Mouse (Mus musculus) neural tube, embryonic 10.5 days (tissue): ENCODE data around the gene Lcmt1.

Experiments used
- DNase-seq: peaks from one replicate; pipeline ENCODE4 v3.0.0-alpha.2; 2017; ENCODE audit warnings: low spot score; ENCODE audit errors: extremely low spot score

The Lcmt1 gene

DNA sequence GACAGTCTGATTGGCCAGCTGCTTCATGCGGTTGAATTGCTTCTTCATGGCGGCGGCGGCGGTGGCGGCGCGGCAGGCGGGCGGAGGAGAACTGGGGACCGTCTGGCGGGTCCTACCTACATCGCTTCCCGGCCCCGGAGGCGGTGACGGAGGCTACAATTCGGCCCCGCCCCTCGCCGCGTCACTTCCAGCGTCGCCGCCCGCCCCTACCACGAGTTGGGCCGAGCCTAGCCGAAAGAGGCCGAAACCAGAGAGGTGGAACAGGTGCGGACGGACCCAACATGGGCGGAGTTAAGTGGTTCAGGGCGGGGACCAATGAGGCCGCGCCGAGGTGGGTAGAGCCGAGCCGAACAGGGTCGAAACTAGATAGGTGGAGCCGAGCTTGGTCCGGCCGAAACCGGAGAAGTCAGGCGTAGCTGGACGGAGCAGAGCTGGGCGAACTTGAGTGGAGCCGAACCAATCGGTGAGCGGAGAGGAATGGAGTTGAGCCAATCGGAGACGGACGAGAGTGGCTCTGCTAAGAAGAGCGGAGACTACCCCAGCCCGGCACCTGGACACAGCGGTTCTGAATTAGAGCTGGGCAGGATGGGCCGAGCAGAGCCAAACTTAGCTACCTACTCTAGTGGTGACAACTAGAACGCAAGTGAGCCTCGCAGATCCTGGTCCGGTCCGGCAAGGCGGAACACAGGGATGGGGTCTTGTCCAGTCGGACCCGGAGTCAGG is at the start of gene Lcmt1, which contains the start of gene Arhgap17:
Lcmt1 (plus strand) TSS at position 26 of the 723 bp plus-strand sequence.
Arhgap17 (minus strand) TSS at position 157 of the 723 bp plus-strand sequence.
- peak; percentile 97 for DNase-seq

GRCm38 (mm10) chr7:123322452-123323121 is 47.0 kb upstream of the Lcmt1 start:
- DNase-seq, result no peak

GRCm38 (mm10) chr7:123323388-123323787 is 46.2 kb upstream of the Lcmt1 start:
- no peak for DNase-seq

- no peak for DNase-seq
These were observed 45.5 kb upstream of the Lcmt1 start for GRCm38 (mm10) chr7:123324105-123324504.

DNA sequence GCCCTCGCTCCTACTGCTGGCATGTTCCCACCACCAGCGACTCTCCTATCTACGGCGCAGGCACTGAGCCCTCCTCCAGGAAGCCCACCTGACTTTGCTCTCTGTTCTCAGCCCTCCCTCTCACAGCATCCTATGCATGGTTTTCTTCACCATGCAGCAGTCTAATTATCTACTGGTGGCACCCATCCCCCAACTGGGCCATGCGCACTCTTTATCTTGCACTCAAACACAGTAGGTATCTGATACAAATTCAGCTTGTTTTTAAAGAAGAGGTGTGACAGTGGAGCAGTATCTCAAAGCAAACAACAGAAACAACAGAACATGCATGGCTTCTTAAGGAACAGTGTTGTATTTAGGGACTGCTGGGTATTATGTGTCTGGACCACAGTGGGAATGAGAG is 43.5 kb upstream of the Lcmt1 start:
- no peak for DNase-seq

DNA sequence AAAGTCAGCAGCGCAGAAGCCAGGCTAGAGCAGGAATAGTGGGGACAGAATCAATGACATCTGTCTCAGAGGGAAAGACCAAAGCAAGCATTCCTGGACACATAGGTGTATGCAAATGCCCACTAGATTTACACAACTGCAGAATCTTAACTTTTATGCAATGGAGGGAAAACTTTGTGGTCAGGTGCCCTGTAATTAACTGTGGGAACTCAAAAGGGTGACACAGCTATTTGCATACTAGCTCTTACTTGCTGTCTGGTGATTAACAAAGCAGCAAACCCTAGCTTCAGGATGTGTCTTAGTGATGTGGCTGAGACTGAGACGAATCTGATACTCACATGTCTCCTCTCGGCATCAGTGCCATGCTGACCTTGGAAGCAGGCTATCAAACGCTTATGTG is 42.7 kb upstream of the Lcmt1 start:
- DNase-seq, result no peak

- DNase-seq, result no peak
These were observed 41.7 kb upstream of the Lcmt1 start for GRCm38 (mm10) chr7:123327909-123328308.

GRCm38 (mm10) chr7:123330506-123330905 is 39.1 kb upstream of the Lcmt1 start:
- DNase-seq, result no peak

DNA sequence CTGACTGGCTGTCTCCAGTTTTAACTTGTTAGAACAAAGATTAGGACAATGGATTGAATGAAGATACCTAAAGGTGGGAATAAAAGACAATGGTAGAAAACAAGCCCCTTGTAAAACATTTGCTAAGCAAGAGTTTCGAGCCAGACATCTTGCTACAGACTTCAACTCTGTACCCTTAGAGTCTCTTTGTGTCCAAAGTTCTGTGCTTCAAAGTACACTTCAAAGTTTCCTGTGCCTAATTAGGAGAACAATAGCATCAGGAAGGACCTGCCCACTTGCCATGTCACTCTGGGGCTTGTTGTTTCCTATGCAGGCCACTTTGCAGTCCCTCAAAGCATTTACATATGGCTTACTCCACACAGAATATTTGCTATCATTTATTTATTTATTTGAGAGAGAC is 33.3 kb upstream of the Lcmt1 start:
- no peak for DNase-seq

DNA sequence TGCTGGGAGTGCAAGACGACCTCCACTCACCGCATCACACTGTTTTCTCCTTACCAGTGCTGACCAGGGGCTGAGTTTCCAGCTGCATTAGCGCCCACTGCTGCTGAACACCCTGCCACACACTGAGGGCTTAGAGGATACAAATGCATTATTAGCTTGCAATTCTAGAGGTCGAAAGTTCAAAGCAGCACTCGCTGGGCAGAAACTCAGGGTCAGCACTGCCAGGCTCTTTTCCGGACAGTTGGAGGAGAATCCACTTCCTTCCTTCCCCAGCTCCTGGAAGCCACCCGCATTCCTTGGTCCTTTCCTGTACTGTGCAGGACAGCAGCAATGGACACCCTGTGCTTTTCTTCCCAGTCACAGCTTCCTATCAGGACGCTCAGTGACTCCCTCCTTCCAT is 31.2 kb upstream of the Lcmt1 start:
- DNase-seq, result no peak

DNA sequence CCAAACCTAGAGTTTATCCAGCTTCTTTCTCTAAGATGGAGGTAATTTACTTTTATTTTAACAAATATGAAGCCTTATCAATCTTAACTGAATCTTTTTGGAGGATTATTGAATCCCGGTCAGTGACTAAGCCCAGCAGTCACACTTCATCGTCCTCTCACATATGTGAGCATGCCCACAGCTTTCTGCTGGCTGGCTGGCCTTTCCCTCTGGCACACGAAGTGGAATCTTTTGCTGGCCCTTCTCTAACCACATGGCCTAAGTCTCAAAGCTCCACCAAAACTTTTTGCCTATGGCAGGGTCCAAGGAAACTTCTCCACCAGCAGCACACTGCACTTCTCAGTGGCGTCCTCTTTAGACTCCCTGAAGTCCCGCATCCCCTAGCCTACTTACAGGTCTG is 27.7 kb upstream of the Lcmt1 start:
- DNase-seq, result no peak

DNA sequence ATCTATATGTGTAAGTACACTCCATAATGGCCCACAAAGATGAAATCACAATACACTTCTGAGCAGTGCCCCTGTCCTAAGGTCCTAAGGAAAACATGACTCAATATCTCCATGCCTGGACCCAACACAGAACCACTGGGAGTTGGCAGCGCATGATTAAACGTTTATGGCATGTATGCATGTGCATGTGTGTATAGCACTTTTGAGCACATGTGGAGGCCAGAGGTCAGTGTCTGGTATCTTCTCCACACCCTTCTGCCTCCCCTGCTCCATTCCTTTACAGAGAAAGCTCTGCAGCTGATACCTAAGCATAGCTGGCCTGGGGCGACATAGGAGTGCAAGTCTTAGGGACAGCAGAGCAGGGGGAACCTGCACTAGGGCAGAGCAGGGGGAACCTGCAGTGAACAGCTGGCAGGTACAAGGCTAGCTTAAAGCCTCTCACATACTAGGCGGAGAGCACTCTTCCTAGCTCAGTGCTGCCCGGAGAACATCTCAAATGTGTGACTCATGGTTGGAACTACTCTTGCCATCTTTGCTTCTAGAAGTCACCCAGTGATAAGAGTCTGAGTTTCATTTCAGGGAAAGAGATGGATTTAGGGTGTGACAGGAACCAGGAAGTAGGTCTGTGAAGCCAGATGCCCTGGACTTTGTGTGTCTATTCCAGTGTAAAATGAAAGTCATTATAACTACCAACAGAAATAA is 25.4 kb upstream of the Lcmt1 start:
- DNase-seq, result no peak

- no peak for DNase-seq
These were observed 24.5 kb upstream of the Lcmt1 start for GRCm38 (mm10) chr7:123345041-123345544.

GRCm38 (mm10) chr7:123346631-123347290 is 22.8 kb upstream of the Lcmt1 start:
- no peak for DNase-seq

GRCm38 (mm10) chr7:123349813-123350212 is 19.8 kb upstream of the Lcmt1 start:
- no peak for DNase-seq

- DNase-seq, result no peak
These were observed 19.3 kb upstream of the Lcmt1 start for GRCm38 (mm10) chr7:123350243-123350642.

GRCm38 (mm10) chr7:123353081-123353480 is 16.5 kb upstream of the Lcmt1 start:
- no peak for DNase-seq

DNA sequence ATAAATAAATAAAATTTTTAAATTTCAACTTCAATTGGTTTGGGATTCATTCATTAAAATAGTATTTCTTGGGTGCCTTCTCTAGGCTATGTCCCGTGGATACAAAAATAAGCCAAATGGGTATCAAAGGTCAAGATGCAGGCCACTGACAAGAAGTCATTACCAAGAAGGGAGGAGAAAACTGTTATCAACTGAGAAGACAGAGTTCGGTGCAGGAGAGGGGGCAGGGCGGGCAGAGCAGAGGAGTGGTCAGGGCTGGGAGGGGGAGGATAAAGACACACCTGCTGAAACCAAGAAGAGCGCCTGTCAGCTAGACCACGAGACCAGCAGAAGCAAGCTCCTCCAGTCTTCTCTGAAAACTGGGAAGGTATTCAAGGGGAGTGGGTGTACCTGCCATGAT is 15.7 kb upstream of the Lcmt1 start:
- DNase-seq, result no peak

DNA sequence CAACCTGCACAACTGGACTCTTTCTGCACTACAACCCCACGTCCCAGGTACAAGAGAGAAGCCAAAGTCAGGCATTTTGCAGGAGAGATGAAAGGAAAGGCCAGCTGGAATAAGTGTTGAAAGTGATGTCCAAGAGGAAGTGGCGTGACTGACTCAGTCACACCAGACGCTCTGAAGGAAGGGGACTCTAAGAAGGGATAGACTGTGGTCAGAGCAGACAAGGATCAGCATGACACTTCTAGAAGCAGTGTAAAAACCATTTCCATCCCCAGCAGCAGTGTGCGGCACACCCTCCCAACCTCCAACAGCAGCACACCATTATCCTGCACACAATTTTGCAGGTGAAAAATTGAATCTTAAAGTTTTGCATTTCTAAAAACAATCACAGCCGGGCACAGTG is 15.2 kb upstream of the Lcmt1 start:
- DNase-seq, result no peak

- DNase-seq, result no peak
These were observed 14.7 kb upstream of the Lcmt1 start for GRCm38 (mm10) chr7:123354851-123355250.

DNA sequence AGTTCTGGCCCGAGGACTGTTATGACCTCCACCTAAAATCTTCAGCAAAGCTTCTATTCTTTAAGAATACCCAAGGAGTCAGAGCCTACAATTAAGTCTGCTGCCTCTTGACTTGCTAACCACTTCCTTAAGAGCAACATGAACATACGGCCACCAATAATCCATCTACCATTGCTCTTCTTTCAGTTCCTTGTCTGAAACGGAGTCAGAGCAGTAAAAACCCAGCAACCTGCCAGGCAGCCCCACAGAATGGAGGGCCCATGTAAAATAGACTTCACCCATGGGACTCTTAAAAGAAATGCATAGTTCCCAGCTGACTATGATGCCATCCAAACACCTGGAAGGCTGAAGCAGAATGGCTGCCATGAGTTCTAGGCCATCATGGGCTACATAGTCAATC is 13.4 kb upstream of the Lcmt1 start:
- DNase-seq, result no peak

- no peak for DNase-seq
These were observed 10.5 kb upstream of the Lcmt1 start for GRCm38 (mm10) chr7:123359101-123359500.
